Mouse (Mus musculus): ENCODE measurements around the gene Gm12355.

GRCm38 (mm10) chr11:98625611-98626410 is at the start of gene Gm12355, which contains the start of gene Gsdma3:
- TF ChIP-seq CTCF (IDR thresholded peaks at IDR 0.05; ENCODE audit: low read depth) (no peak), EP300 (IDR thresholded peaks at IDR 0.05; ENCODE audit: low read depth) (no peak)

All from heart, postnatal 0 days (tissue).